Mouse (Mus musculus) bone marrow, adult 2 months (tissue): ENCODE measurements around the gene Glcci1.

Source experiments
- CTCF ChIP-seq: fragments of 200-500 bp; IDR thresholded peaks from 2 replicates; pipeline ENCODE4 v1.5.1; 2011; ENCODE audit warnings: low read length, control low read depth; ENCODE audit not compliant: control insufficient read depth, insufficient read depth
- POLR2A ChIP-seq: fragments of 200-500 bp; IDR thresholded peaks from 2 replicates; pipeline ENCODE4 v1.6.1; 2011; ENCODE audit warnings: low read depth, mild to moderate bottlenecking, control low read depth, low read length, borderline replicate concordance; ENCODE audit not compliant: control insufficient read depth

GRCm38 (mm10) chr6:8503953-8504352, 5.4 kb upstream of the Glcci1 start:
- TF ChIP-seq POLR2A (no peak), CTCF (no peak)
